Mouse (Mus musculus) brain, embryonic 18.5 days (tissue): ENCODE data around the gene Tmco4.
A peak's percentile ranks its signal among the peaks of the same experiment; 100 is the strongest.

Source experiments
- DNase-seq: peaks from one replicate; pipeline ENCODE4 v3.0.0-alpha.2; 2012; ENCODE audit warnings: low read depth, low spot score

Tmco4 gene

DNA sequence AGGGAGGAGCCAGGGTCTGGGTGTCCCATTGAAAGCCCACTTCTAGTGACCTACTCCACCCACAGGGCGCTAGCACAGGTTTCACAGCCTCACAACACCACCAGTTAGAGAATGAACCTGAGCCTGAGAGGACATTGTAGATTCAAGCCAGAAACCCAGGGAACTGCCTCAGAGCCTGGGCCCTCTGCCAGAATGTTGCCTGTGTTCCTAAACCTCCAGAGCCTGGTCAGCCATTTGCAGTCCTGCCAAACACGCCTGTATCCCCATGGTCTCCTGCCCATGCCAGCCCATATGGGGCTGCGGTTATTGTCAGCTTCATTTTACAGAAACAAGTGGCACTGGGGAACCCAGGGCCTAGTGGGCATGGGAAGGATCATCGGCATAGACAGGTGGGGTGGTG lies 82.6 kb downstream of the Tmco4 start:
- no peak for DNase-seq

DNA sequence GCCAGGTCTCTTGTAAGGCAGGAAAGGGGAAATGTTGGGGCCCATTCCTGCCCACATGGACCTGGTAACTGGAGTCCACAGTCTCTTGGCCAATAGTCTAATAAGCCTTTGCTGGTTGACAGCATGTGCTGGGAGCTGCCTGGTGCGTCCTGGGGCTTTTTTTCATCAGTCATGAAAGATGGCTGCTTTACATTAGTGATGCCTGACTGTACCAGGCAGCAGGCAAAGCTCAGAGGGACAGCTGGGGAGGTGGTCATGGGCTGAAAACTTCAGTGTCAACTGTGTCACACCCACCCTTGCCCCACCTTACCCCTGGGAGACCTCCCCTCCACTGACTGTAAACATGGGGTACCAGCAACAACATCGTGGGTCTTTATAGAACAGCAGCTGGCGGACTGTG lies 83.1 kb downstream of the Tmco4 start:
- no peak for DNase-seq

DNA sequence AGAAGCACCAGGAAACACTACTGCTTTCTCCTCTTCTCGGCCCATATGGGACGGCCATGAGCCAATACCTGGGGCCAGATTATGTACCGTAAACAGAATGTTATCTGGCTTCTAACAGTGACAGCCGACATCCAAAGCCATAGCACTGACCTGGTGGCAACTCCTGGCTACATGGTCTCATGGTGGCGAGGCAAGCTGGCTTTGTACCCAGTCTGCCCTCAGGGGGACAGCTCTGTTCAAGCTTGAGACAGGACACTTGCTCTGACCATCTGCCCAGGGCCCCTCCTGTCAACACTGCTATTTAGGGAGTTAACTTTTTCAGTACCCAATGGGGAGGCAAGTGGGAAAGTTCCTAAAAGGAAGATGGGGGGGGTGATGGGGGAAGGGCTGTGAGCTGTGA lies 84.6 kb downstream of the Tmco4 start:
- no peak for DNase-seq

DNA sequence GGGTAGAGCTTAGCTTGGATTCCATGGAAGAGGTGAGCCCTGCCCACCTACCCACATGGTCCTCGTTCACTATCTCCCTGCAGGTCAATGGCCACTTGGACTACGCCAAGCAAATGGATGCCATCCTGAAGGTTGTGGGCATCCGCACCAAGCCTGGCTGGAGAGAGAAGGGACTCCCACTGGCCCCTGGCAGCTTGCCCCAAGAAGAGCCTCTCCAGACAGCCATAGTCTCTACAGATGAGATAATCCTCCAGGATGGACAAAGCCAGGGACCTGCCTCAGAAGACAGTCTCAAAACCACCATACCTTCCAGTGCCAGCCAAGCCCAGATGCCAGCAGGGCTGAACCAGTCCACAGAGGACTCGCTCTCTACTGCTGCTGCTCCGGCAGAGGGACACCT lies 85.3 kb downstream of the Tmco4 start:
- DNase-seq = no peak

DNA sequence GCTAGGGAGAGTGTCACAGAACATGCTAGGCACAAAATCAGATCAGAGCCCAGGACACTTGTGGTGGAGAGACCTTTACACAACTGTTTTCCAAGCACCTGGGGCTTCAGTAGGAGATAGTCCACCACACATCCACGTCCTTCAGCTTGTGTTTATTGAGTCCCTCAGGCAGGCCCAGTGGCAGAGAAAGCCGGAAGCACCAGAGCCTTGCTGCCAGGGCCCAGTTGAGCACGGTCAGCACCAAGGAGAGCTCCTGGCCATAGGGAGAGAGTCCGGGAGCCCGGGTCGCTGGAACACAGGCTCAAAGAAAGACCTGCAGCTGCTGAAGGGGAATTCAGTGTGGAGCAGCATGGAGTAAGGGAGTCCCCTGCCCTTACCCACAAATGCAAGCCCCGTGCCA lies 86.9 kb downstream of the Tmco4 start:
- no peak for DNase-seq

DNA sequence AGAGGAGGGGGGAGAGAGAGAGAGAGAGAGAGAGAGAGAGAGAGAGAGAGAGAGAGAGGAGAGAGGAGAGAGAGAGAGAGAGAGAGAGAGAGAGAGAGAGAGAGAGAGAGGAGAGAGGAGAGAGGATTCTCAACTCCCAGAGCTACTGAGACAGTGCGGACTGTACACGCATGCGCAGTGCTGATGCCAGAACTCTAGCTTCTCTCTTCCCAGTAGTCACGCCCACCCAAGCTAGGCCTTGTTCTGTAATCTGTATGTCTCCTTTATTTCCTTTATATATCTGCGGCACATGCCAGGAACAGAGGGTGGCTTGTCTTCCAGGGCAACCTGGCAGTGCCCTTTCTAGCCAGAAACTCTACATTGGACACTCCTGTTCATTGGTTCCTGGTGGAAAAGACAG lies 92.1 kb downstream of the Tmco4 start:
- no peak for DNase-seq

DNA sequence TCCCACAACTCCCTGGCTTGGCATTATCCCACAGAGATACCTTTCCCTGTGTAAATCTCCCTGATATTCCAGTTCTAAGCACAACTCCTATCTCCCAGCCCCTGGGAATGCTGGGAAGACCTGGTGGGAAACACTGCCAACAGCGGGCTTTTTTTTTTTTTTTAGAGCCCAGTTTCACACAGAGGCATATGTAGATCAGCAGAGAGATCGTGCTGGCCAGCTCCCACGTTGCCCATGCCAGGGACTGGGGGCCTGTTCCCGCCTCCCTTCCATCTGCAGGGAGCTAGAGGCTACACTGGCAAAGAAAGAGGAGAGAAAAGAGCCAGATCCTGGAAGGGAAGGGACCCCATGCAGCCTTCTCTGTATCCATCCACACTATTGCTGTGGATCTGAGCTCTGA lies 95.6 kb downstream of the Tmco4 start:
- no peak for DNase-seq

DNA sequence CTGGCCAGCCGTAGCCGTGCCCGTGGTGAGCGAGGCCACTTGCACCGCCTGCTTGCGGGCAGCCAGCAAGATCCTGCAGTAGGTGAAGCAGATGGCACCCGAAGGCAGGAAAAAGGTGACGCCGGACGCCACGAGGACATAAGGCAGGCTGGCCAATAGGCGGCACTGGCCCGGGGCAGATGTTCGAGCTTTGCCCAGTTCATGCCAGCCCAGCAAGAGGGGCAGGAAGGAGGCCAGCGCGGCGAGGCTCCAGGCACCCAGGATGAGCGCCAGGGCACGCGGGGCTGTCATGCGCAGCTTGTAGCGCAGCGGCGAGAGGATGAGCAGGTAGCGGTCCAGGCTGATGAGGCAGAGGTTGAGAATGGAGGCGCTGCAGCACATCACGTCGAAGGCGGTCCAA lies 101.4 kb downstream of the Tmco4 start:
- DNase-seq = no peak

DNA sequence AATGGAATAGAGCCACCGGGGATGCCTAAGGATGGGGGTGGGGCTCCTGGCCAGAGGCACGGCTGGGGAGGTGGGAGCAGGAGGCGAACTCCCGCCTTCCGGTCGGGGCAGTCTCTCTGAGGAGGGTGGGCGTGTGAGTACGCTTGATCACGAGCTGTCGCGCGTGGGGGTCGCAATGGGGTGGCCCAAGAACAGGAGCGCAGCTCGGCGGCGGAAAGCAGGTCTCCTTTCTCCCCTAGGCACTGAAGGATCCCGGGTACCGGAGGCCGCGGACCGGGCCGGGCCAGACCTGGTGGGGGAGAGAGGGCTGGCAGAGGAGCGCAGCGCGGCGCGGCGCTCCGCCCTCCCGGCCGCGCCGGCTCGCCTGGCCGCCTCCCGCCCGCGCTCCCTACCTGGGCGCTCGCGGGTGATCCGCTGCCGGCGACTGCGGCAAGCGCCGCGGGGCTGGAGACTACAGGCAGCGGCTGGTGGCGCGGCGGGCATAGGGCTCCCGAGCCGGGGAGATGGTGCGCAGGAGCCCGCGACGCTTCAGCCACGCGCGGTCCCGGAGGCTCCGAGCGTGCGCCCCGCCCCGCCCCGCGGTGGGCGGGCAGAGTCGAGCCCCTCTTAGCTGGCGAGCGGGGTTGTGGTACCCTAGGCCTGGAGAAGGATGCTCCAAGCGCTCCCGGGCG lies 102.5 kb downstream of the Tmco4 start, which contains the start of gene Htr6:
Htr6 (minus strand) TSS at position 530 of the 671 bp plus-strand sequence.
- no peak for DNase-seq

DNA sequence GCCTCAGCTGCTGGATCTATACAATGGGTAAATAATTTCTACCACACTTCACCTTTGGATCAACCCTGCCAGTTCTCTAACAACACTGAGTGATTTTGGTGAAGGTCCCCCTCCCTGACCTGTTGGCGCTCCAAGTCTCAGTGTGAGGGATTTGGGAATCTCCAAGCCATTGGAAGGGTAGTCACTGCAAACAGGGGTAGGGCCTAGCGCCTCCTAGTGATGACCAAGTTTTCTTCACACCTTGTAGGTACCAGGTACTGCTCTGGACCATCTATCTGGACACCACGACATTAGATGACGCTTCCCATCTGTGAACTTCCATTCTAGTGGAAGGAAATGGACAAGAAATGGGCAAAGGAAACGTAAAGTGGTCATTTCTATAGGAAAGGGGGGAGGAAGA lies 103.2 kb downstream of the Tmco4 start:
- DNase-seq = no peak

DNA sequence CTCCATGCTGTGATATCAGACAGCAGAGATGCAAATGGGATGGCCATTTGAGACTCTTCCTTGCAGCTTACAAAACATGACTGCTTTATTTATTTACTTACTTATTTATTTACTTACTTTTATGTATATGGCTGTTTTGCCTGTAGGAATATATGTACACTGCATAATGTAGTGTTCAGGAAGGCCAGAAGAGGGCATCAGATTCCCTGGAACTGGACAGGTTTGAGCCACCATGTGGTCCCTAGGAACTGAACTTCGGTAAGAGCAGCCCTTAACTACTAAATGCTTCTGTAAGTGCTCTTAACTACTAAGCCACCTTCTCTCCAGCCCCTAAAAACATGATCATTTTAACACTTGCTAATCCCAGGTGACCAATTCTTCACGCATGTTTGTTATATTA lies 105.6 kb downstream of the Tmco4 start:
- no peak for DNase-seq

DNA sequence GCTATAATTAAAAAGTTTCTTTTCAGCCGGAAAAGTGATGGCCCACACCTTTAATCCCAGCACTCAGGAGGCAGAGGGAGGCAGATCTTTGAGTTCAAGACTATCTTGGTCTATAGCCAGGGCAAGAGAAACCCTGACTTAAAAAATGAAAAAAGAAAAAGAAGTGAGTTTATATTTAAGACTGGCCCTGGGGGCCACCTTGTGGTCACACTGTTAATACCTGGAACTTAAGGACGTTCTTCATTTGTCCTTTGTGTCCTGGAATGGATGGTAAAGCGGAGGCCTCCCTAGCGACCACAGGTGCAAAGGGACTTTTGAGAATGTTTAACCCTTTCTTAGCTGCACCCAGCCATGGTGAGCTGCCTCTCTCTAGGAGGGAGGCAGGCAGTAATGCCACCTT lies 106.0 kb downstream of the Tmco4 start:
- no peak for DNase-seq

DNA sequence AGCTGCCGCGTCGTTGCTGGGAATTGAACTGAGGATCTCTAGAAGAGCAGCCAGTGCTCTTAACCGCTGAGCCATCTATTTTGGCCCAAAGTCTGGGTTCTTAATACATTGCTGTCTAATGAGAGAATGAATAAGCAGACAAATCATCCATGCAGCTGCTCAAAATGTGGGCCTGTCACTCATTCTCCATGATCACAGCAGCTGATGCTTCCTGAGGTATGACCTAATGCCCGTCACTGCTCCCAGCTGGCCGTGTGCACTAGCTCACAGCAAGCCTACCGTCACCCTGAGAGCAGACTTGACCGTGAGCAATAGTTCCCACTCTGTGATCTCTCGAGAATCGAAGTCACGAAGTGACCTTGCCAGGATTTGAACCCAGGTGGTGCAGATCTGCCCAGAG lies 106.8 kb downstream of the Tmco4 start:
- no peak for DNase-seq

DNA sequence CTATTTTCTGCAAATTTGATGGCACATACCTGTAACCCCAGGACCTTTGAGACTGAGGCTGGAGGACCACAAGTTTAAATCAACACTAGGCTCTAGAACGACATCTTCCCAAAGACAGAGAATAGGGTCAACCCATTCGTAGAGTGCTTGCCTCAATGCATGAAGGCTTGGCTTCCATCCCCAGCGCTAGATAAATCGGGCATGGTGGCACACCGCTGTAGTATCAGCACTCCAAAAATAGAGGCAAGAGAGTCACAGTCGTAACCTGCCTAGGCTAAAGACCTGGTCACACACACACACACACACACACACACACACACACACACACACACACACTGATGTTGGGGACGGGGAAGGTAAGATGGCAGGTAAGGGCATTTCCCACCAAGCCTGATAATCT lies 107.6 kb downstream of the Tmco4 start:
- no peak for DNase-seq

DNA sequence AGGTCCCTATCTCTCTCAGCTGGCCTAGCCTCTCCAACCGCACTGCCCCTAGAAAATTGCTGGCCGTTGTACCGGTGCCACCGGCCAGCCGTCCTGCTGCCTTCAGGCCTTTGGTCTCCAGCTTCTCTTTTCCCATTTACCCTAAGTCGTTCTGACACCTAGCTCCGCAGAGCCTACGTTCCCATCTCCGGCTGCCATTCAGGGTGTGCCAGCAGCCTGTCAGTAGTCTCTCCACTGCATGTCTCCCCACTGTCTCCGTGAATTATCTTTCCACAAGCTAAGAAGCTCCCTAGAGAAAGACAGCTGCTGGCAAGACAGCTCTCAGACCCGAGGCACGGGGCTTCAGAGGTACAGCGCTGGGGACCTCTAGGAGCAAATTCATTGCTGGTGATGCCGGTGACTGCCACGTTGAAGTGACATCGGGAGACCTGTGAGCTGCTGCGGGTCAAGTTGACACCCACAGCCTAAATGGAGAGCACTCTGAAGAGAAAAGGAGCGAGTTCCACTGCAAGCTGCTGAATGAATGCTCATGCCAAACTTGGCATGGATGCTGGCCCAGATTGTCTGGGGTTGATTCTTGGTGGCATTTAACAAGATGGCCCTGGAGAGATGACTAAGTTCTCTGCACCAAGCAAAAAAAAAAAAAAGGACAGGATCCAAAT lies 108.7 kb downstream of the Tmco4 start:
- DNase-seq = no peak

DNA sequence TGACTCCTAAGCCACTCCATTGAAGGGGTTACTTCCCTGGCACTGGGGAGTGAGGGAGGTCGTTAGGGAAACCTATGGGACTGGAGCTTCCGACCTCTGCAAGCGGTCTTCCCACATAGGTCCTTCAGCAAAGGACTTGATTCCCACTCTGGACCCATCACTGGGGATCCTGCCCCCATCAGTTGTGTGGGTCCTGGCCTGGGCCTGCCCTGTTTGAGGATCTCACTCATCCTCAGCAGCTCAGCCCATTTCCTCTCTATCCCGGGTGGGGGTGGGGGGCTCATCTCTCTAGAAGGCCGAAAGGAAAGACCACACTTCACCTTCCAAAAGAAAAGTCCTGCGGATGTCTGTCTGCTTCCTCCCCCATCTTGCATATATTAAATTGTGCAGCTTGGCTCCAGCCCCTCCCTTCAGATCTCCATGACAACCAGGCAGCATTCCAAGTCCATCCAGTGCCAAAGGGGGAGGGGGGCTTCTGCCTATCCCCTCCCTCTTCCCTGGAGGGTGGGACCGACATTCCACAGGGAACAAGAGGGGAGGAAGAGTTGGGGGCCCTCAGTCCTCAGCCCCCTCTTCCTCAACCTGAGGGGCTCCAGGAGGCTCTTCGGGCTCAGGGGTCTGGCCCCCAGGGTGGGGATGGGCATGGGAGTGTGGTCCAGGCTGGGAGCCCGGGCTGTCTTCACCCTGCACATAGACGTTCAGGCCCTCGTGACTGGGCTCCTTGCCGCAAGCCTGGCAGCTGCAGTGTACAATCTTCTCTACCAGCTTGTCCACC lies 110.3 kb downstream of the Tmco4 start:
- DNase-seq = peak; percentile 72

DNA sequence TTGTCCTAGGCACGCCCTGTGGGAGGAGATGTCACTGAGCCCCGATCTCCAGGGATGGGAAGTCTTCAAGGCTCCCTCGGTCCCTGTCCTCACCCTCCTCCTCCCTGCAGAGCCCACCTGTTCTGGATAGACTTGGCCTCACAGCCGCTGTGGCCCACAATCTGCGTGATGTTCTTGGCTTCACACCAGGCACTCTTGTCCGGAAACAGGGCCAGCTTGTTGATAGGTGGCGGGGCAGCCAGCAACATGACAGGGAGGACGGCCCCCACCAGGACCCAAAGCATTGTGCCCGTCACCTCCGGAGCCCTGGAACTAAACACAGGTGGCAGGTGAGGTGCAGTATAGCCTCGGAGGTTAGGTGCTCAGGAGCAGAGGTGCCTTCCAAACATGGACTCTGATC lies 112.6 kb downstream of the Tmco4 start:
- no peak for DNase-seq

DNA sequence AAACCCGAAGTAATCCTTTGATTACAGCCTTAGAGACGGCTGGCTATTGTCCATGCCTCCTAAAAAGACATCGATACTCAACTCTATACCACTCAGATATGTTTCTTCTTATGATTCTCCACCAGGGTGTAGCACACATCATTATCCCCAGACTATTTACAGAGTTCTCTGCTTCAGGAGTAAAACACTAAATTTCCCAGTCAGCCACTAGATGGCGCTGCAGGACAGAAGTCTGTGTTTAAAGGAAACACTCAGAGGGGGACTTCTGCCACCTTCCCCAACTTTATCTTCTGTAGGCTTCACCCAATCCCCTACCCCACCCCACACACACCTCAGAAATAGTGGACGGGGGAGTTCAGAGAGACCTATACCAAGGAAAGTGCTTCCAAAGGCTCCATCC lies 113.3 kb downstream of the Tmco4 start:
- DNase-seq = peak; percentile 69

DNA sequence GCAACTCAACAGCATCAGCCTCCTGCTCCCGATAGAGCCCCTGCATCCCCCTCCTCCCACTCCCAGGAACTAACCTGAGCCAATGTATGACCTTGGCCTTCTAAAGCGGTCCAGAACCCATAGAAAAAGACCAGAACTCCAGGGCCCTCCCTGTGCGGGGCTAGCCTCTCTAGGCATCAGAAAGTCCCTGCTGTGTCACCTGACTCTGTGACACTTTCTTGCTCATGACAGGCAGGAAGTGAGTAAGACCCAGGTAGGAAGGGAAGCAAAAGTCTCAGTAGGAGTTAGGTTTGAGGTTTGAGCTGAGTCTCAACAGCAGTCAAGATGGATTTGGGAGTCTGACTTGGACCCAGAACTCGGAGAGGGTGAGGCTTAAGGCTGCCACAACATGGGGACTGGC lies 114.3 kb downstream of the Tmco4 start:
- no peak for DNase-seq

DNA sequence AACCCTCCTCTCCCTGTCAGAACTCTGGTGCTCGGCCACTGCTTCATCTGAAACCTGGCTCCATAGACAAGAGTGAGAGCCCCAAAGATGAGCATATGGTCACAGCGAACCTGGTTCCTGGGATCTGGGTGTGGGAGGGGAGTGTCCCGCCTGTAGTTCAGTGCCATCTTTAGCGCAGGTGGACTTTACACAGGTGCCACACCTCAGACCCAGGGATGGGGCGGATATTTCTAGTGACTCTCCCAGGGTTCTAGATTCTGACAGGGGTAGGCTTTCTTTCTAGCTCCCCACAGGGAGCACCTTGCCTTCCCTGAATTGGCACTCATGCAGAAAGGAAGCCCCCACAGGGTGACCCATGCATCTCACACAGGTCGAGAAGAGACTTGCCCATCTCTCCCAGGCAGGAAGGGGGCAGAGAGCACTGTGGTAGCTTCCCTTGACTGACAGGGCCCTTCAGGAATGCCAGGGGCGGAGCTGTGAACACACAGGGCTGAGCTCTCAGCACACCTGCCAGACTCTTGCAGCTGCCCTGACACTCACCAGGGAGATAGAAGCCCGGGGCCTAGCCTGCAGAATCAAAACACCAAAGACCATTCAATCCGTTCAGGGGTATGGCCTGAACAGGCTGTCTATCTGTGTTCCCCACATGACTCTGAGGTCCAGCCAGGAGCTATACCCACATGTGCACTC lies 116.4 kb downstream of the Tmco4 start:
- DNase-seq = no peak

DNA sequence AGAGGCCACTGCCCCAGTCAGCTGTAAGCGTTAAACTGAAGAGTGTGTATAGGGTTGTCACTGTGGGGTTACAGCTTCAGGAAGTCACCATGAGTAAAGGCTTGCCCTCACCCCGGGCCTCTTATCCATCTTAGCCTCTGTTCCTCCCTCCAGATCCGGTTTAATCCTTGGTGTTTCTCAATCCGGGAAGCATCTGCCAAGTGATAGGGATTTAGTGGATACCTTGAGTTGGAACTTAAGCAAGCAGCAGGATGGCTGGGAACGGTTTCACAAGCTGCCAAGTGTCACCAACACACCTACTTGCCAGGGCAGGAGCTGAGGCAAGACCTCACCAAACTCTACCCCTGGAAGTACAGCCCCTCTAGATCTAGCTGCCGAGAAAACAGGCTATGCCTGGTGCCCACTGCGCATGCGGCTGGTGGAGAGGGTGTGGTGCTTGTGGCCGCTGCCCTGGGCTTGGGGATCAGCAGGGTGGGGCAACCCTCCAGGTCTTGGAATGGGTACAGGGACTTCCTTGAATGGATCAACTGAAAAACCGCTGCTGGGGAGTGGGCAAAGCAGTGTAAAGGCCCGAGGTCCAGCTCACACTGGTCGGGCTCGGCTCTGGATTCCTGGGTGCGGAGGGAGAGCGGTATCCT lies 117.7 kb downstream of the Tmco4 start:
- no peak for DNase-seq

DNA sequence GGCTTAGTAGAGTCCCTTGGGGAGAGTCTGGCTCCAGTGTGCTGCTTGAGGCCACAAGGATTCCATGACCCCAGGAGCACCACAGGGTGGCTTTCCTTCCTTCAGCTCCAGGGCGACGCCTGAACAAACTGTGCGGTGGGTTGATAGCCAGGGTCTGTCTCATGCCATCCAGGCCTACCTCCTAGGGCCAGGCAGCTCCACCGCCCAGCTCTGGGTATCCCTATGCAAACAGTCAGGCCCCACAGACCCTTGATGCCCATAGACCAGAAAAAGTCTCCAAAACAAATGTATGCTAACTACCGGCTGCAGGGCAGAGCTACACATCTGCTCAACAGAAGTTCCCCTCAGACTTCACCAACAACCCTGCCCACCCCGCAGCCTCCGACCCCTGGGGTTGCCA lies 118.4 kb downstream of the Tmco4 start:
- DNase-seq = no peak
